Mouse (Mus musculus) adrenal gland, postnatal 36 days (tissue): Measurements from ENCODE around the gene Ugt1a6b. TPM values are rescaled to one million over a fixed set of nuclear protein-coding genes. Genes with fewer than 3 reads are reported as not detected.
"Not testable (repeated sequence)": the region's sequence is repeated elsewhere in the genome, so short reads cannot be mapped to it uniquely, and the experiment has no call there.

Experiments used
- DNase-seq, 2 experiments: peaks; one replicate each; pipeline ENCODE4 v3.0.0; 2021; ENCODE audit warnings: mixed read lengths in 1 of 2
- total RNA-seq, 2 experiments: library from RNA; stranded (reverse); gene quantifications; 2 replicates each; pipeline ENCODE4 v1.2.3; 2021

Ugt1a6b gene
- total RNA-seq, 2 experiments from 2014 or later = 3.6 to 7.5 TPM

- DNase-seq = peak; percentile 30 to 34
Observed at GRCm38 (mm10) chr1:88121521-88121920, 18.5 kb downstream of the Ugt1a6b start.

- not testable (repeated sequence) for DNase-seq
Observed at GRCm38 (mm10) chr1:88125827-88126360, 22.8 kb downstream of the Ugt1a6b start.

- DNase-seq = peak; percentile 36 to 53
Observed at GRCm38 (mm10) chr1:88129091-88129490, 26.0 kb downstream of the Ugt1a6b start.

- DNase-seq = not testable (repeated sequence)
Observed at GRCm38 (mm10) chr1:88130223-88130622, 27.2 kb downstream of the Ugt1a6b start.

- no peak for DNase-seq
Observed at GRCm38 (mm10) chr1:88133908-88134456, 30.9 kb downstream of the Ugt1a6b start.

GRCm38 (mm10) chr1:88134457-88135011 is 31.5 kb downstream of the Ugt1a6b start, which contains the start of gene Ugt1a6a:
Gene Ugt1a6a (plus strand): TSS chr1:88134809.
- peak in 1 of 2 experiments; percentile 39 for DNase-seq

- DNase-seq = not testable (repeated sequence)
Observed at GRCm38 (mm10) chr1:88135229-88135904, 32.3 kb downstream of the Ugt1a6b start.

- no peak for DNase-seq
Observed at GRCm38 (mm10) chr1:88136646-88137045, 33.6 kb downstream of the Ugt1a6b start.

GRCm38 (mm10) chr1:88137264-88137663 is 34.2 kb downstream of the Ugt1a6b start:
- DNase-seq = no peak

GRCm38 (mm10) chr1:88138145-88138544 is 35.1 kb downstream of the Ugt1a6b start:
- no peak for DNase-seq

- not testable (repeated sequence) for DNase-seq
Observed at GRCm38 (mm10) chr1:88140492-88140891, 37.4 kb downstream of the Ugt1a6b start.

GRCm38 (mm10) chr1:88143966-88144675 is 41.1 kb downstream of the Ugt1a6b start:
- DNase-seq = peak; percentile 31 to 69

GRCm38 (mm10) chr1:88145278-88145677 is 42.2 kb downstream of the Ugt1a6b start:
- peak; percentile 16 to 29 for DNase-seq

GRCm38 (mm10) chr1:88150133-88150532 is 47.1 kb downstream of the Ugt1a6b start:
- peak; percentile 10 to 21 for DNase-seq

GRCm38 (mm10) chr1:88158430-88158829 is 55.4 kb downstream of the Ugt1a6b start:
- DNase-seq = no peak

GRCm38 (mm10) chr1:88165711-88166110 is 62.7 kb downstream of the Ugt1a6b start, which contains the start of gene Ugt1a5:
Gene Ugt1a5 (plus strand): TSS chr1:88166012.
- DNase-seq = no peak

GRCm38 (mm10) chr1:88172190-88172589 is 69.1 kb downstream of the Ugt1a6b start:
- not testable (repeated sequence) for DNase-seq

- DNase-seq = no peak
Observed at GRCm38 (mm10) chr1:88179657-88180056, 76.6 kb downstream of the Ugt1a6b start.

GRCm38 (mm10) chr1:88186325-88186935 is 83.4 kb downstream of the Ugt1a6b start:
- no peak for DNase-seq

- no peak for DNase-seq
Observed at GRCm38 (mm10) chr1:88192136-88192535, 89.1 kb downstream of the Ugt1a6b start.

GRCm38 (mm10) chr1:88195687-88196086 is 92.6 kb downstream of the Ugt1a6b start:
- DNase-seq = peak in 1 of 2 experiments; percentile 25

GRCm38 (mm10) chr1:88197443-88197842 is 94.4 kb downstream of the Ugt1a6b start:
- DNase-seq = no peak
